Mouse (Mus musculus) testis, postnatal 10 days (tissue): ENCODE results near the gene Klhl25.
"Not testable (repeated sequence)": the region's sequence is repeated elsewhere in the genome, so short reads cannot be mapped to it uniquely, and the experiment has no call there.

Source experiments
- DNase-seq: peaks from one replicate; pipeline ENCODE4 v3.0.0; 2021; ENCODE audit warnings: low spot score

Gene Klhl25

DNA sequence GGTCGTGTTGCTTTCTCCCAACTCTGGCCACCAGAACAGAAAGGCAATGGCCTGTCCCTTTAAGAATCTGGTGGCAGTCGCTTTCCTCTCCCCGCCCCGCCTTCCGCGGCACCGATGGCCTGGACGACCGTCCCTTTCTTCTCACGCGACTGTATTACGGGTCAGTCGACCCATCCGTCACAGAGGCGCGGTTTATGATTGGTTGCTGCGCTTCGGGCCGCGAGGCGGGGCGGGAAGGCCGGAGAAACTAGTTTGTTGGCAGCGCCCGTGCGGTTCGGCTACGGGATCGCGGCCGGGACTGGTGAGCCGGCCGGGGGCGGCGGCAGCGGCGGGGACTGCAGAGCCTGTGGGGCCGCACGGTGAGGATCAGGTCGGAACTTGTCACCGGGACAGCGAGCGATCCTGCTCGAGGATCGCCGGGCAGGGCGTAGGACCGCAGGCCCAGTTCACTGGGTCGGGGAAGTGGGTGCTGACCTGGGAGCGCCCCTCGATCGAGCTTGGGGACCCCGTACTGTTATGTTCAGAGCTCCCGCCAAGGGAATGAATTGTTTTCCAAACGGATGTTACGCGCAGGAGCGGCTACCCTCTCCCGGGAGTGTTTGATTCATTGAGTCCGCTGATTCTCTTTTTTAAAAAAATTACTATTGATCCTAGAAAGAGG is at the start of gene Klhl25:
Gene Klhl25, plus strand, starts transcription at position 196 of the 661 bp plus-strand sequence.
- DNase-seq: peak; percentile 94

- DNase-seq: no peak
These were observed 47.6 kb upstream of the Klhl25 start for GRCm38 (mm10) chr7:75800530-75800929.

DNA sequence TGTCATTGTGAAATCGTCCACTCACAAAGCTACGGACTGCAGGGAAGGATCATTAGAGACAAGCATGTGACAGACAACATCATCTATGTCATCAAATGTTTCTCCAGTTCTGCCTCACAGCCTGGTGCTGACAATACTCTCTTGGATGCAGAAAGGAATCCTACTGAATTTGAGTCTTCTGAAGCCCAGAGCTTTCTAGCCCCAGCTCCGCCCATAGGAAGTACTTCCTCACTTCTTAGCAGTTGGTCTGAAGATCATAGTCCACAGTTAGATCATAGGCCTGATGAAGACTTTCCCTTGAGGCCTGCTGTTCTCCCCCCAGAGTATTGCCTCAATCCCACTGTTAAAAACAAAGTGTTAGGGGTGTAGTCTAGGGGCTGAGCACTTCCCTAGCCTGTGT is 47.1 kb upstream of the Klhl25 start:
- DNase-seq: no peak

GRCm38 (mm10) chr7:75801621-75802358 is 46.3 kb upstream of the Klhl25 start:
- no peak for DNase-seq

- no peak for DNase-seq
These were observed 45.2 kb upstream of the Klhl25 start for GRCm38 (mm10) chr7:75802887-75803286.

DNA sequence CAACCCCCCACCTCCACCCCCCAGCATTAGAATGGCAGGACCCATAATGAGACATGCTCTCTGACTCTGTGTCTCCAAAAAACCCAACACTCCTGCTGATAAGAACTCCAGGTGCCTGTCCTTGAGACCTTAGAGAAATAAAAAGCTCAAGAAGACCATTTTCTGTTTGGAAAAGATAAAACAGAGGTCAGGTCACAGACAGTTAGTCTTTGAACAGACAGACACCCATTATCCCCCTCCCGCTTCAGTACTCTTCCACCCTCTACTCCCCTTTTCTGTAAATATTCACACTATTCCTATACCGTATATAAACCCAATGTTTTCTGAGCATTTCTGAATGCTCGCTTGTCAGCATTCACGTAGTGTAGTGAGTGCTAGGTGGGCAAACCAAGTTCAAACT is 41.9 kb upstream of the Klhl25 start:
- DNase-seq: no peak

DNA sequence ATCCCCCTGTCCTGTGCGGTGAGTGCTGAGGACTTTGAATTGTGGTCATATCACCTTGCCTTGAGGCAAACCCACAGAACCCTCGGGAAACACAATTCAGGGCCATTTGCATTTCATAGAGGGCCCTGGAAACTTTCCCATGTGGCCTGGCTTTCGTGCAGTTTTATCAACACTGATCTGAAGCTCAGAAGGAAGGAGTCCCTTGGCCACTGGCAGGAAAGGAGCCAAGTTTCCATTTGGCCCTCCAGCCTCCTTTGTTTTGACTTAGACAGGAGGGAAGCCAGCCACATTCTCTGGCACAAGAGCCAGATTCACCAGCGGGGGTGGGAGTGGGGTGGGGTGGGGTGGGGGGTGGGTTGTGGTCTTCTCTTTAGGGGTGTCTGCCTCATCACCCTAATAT is 41.4 kb upstream of the Klhl25 start:
- DNase-seq: peak; percentile 47

GRCm38 (mm10) chr7:75807460-75808304 is 40.4 kb upstream of the Klhl25 start:
- DNase-seq: peak; percentile 80

DNA sequence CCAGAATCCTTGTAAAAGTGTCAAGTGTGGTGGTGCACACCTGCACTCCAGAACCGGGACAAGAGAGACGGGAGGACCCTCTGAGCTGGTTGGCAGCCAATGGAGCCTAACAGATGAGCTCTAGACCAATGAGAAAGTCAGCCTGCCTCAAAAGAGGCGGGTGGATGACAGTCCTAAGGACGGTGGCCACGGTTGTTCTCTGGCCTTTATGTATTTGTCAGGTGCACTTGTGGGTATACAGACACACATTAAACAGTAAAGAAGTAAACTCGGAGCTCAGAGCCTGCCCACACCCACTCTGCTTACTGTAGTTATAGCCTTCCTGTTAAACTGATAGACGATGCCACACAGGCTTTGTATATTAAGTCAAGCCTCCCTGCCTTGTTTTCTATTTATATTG is 27.4 kb upstream of the Klhl25 start:
- DNase-seq: no peak

- no peak for DNase-seq
These were observed 25.9 kb upstream of the Klhl25 start for GRCm38 (mm10) chr7:75822087-75822668.

- no peak for DNase-seq
These were observed 25.0 kb upstream of the Klhl25 start for GRCm38 (mm10) chr7:75823071-75823470.

DNA sequence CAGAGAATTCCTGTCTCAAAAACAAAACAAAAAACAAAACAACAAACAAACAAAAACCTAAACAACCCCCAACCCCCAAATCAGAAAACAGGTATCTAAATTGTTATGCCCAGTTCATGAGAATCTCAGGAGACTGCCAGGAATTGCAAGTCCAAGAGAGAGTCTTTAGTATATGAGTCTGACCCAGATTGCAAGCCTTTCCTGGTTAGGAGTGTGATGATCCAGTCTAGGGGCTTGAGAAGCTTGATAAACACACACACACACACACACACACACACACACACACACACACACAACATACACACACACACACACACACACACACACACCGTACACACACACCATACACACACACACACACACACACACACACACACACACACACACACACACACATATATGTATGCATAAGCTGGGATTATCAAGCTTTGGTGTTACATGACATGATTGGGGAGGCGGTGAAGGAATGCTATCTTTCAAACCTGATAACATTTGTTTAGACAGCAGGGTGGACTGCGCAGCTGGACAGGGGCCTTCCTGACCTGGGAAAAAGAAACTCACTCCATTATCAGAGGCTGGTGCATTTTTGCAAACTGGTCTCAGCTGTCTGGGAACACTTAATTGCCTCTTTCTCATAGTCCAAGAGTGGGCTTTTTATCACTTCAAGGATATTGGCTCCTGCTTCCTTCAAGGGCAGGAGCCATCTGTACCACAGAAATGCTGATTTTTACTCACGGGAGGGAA is 21.6 kb upstream of the Klhl25 start:
- DNase-seq: no peak

GRCm38 (mm10) chr7:75827357-75827756 is 20.8 kb upstream of the Klhl25 start:
- DNase-seq: no peak

DNA sequence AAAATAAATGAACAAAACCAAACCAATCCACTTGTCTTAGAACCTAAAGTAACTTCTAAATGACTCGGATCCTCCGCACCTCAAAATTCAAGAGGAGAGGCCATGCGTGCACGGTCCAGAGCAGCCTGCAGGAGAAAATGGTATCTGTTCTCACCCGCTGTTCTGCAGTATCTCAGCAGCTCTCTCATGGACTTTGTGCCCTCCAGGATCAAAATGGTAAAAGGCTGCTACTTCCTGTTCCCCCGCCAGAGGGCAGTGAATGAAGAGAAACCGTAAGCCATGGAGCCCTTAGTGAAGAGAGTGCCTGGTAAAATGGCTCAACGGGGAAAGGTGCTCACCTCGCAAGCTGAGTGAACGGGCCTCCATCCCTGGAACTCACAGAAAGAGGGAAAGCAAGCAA is 20.3 kb upstream of the Klhl25 start:
- peak; percentile 77 for DNase-seq

DNA sequence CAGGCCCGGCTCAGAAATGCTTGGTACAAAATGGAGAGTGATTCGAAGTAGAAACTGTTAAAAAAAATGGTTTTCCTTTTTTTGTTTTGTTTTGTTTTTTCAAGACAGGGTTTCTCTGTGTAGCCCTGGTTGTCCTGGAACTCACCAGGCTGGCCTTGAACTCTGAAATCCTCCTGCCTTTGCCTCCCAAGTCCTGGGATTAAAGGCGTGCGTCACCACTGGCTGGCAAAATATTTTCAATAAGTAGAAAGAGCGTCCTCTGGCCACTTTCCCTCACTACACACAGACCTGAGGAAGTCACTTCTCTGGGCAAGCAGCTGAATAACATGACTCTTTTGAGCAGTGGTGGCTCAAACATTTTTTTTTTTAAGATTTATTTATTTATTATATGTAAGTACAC is 19.6 kb upstream of the Klhl25 start:
- no peak for DNase-seq

- no peak for DNase-seq
These were observed 17.7 kb upstream of the Klhl25 start for GRCm38 (mm10) chr7:75830251-75831060.

DNA sequence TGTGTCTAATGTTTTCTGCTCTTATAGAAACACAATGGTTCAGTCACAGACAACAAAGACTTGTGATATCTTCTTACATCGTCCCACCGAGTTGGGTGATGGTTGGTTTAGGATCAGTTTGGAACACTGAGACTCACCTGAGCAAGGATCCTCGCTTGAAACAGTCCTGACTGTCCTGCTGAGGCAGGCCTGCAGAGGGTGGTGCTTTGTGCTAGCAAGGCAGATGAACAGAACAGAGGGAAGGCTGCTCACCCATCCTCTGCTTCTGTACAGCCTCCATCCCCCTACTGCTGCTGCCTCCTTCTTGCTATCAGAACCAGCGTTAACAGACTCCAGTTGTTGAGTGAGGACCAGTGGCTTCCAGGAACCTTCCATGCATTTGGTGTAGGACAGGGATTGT is 14.2 kb upstream of the Klhl25 start:
- DNase-seq: not testable (repeated sequence)

DNA sequence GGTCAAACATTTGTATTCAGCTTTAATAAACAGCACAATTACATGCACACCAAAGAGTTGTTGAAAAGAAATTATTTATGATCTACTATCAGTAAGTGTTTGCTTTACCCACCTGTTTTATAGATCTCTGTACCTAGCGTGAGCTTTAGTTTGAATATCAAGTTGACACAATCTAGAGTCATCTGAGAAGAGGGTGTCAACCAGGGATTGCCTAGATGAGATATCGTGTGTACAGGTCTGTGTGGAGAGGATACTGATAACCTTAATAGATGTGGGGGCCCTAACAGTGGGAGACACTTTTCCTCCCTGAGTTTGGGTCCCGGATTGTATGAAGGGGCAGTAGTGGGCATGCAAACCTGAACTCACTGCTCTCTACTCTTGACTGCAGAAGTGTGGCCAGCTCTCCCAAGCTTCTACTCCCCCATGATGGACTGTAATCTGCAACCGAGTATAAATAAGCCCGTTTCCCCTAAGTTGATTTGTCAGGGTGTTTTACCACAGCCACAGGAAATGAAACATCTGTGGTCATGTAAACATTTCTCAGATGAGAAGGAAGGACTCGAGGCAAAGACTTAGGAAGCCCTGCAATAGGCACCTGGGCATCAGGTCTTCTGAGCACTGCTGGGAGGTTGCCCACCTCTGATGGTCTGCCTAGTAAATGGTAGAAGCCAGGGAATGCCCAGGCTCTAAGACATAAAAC is 13.0 kb upstream of the Klhl25 start:
- not testable (repeated sequence) for DNase-seq

- DNase-seq: no peak
These were observed 8.0 kb upstream of the Klhl25 start for GRCm38 (mm10) chr7:75840071-75840470.

- no peak for DNase-seq
These were observed 5.8 kb upstream of the Klhl25 start for GRCm38 (mm10) chr7:75842306-75842705.
